Mouse (Mus musculus): ENCODE data around the gene Tesk1.

Tesk1 gene

GRCm38 (mm10) chr4:43441639-43442038 lies at the start of gene Tesk1:
Gene Tesk1, plus strand, starts transcription at chr4:43441939.
- no peak for DNase-seq (ENCODE audit: low spot score)

- DNase-seq (ENCODE audit: low spot score), result no peak
Measured at GRCm38 (mm10) chr4:43394345-43394891, 47.3 kb upstream of the Tesk1 start.

GRCm38 (mm10) chr4:43395147-43395546 lies 46.6 kb upstream of the Tesk1 start:
- DNase-seq (ENCODE audit: low spot score), result no peak

- DNase-seq (ENCODE audit: low spot score), result no peak
Measured at GRCm38 (mm10) chr4:43395836-43396235, 45.9 kb upstream of the Tesk1 start.

GRCm38 (mm10) chr4:43396381-43396780 lies 45.4 kb upstream of the Tesk1 start:
- no peak for DNase-seq (ENCODE audit: low spot score)

- no peak for DNase-seq (ENCODE audit: low spot score)
Measured at GRCm38 (mm10) chr4:43398014-43398413, 43.7 kb upstream of the Tesk1 start.

- DNase-seq (ENCODE audit: low spot score), result no peak
Measured at GRCm38 (mm10) chr4:43398829-43399331, 42.9 kb upstream of the Tesk1 start.

GRCm38 (mm10) chr4:43399391-43400131 lies 42.2 kb upstream of the Tesk1 start:
- no peak for DNase-seq (ENCODE audit: low spot score)

- no peak for DNase-seq (ENCODE audit: low spot score)
Measured at GRCm38 (mm10) chr4:43400976-43401375, 40.8 kb upstream of the Tesk1 start.

GRCm38 (mm10) chr4:43401486-43401885 lies 40.3 kb upstream of the Tesk1 start:
- DNase-seq (ENCODE audit: low spot score), result no peak

- no peak for DNase-seq (ENCODE audit: low spot score)
Measured at GRCm38 (mm10) chr4:43402212-43402611, 39.5 kb upstream of the Tesk1 start.

GRCm38 (mm10) chr4:43404697-43405096 lies 37.0 kb upstream of the Tesk1 start:
- no peak for DNase-seq (ENCODE audit: low spot score)

GRCm38 (mm10) chr4:43406162-43406971 lies 35.4 kb upstream of the Tesk1 start:
- DNase-seq (ENCODE audit: low spot score), result no peak

- no peak for DNase-seq (ENCODE audit: low spot score)
Measured at GRCm38 (mm10) chr4:43407071-43407920, 34.4 kb upstream of the Tesk1 start.

GRCm38 (mm10) chr4:43414761-43415160 lies 27.0 kb upstream of the Tesk1 start:
- no peak for DNase-seq (ENCODE audit: low spot score)

GRCm38 (mm10) chr4:43415221-43416070 lies 26.3 kb upstream of the Tesk1 start:
- DNase-seq (ENCODE audit: low spot score), result no peak

- no peak for DNase-seq (ENCODE audit: low spot score)
Measured at GRCm38 (mm10) chr4:43416071-43416490, 25.7 kb upstream of the Tesk1 start.

GRCm38 (mm10) chr4:43417269-43418062 lies 24.3 kb upstream of the Tesk1 start:
- DNase-seq (ENCODE audit: low spot score), result no peak

GRCm38 (mm10) chr4:43418450-43418849 lies 23.3 kb upstream of the Tesk1 start:
- DNase-seq (ENCODE audit: low spot score), result no peak

All from layer of hippocampus, adult 9-10 months (tissue).